Mouse (Mus musculus): Measurements from ENCODE around the gene Rhbdf1. TPM values are rescaled to one million over a fixed set of nuclear protein-coding genes. Genes with fewer than 3 reads are reported as not detected.

Rhbdf1 gene
- polyA plus RNA-seq, 1 experiment = 40.6 TPM

DNA sequence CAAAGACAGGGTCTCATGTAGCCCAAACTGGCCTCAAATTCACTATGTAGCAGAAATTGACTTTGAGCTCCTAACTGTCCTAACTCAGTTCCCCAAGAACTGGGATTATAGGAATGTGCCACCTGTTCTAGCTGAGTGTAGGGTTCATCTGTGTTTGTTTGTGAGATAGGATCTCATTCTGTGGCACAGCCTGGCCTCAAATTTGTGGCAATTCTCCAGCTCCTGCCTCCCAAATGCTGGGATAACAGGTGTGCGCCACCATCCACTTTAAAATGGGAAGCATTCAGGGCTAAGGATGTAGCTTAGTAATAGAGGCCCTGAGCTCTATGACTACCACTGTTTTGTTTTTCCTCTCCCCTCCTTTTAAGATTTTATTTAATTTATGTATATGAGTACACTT, 31.0 kb upstream of the Rhbdf1 start:
- TF ChIP-seq MYOG (IDR thresholded peaks at IDR 0.05; ENCODE audit: control insufficient read depth, extremely low read depth, insufficient read length) = no peak
- peak; percentile 78 for TF ChIP-seq MYOD1 (IDR thresholded peaks at IDR 0.05; ENCODE audit: control insufficient read depth, insufficient read length, low read depth)
- Histone ChIP-seq H3K4me3 (ENCODE audit: insufficient read depth, poor library complexity, severe bottlenecking) (no peak overlapping the region), H3ac (ENCODE audit: control insufficient read depth, insufficient read length, low read depth) (no peak overlapping the region), H3K79me3 (ENCODE audit: low read depth) (no peaks in the 10 kb centered on the region), H3K36me3 (ENCODE audit: control insufficient read depth, insufficient read depth) (peaks cover 50% of the 10 kb centered on the region), H3K27me3 (ENCODE audit: control insufficient read depth, insufficient read depth, insufficient read length) (no peaks in the 10 kb centered on the region), H3K79me2 (ENCODE audit: control insufficient read depth, insufficient read depth) (peaks cover 17% of the 10 kb centered on the region)

GRCm38 (mm10) chr11:32250880-32251763, 29.0 kb upstream of the Rhbdf1 start:
- Histone ChIP-seq H3K27me3 (ENCODE audit: control insufficient read depth, insufficient read depth, insufficient read length) (no peaks in the 10 kb centered on the region), H3K79me2 (ENCODE audit: control insufficient read depth, insufficient read depth) (peaks cover 17% of the 10 kb centered on the region), H3K36me3 (ENCODE audit: control insufficient read depth, insufficient read depth) (peaks cover 70% of the 10 kb centered on the region), H3ac (ENCODE audit: control insufficient read depth, insufficient read length, low read depth) (peak overlapping the region; percentile 54), H3K79me3 (ENCODE audit: low read depth) (no peaks in the 10 kb centered on the region), H3K4me3 (ENCODE audit: insufficient read depth, poor library complexity, severe bottlenecking) (no peak overlapping the region)
- TF ChIP-seq USF1 (IDR thresholded peaks at IDR 0.05; ENCODE audit: low read depth) = no peak
- no peak for TF ChIP-seq CTCF (IDR thresholded peaks at IDR 0.05; ENCODE audit: control insufficient read depth, insufficient read depth, insufficient read length)
- TF ChIP-seq MYOD1 (IDR thresholded peaks at IDR 0.05; ENCODE audit: control insufficient read depth, insufficient read length, low read depth) = peak; percentile 93
- no peak for TF ChIP-seq MYOG (IDR thresholded peaks at IDR 0.05; ENCODE audit: control insufficient read depth, extremely low read depth, insufficient read length)
- TF ChIP-seq FOSL1 (IDR thresholded peaks at IDR 0.05; ENCODE audit: insufficient read depth, low read length, poor library complexity, severe bottlenecking) = peak; percentile 49
- no peak for TF ChIP-seq CEBPB (IDR thresholded peaks at IDR 0.05; ENCODE audit: low read depth)
- no peak for TF ChIP-seq MAX (IDR thresholded peaks at IDR 0.05)

- TF ChIP-seq MYOD1 (IDR thresholded peaks at IDR 0.05; ENCODE audit: control insufficient read depth, insufficient read length, low read depth) (no peak), CEBPB (IDR thresholded peaks at IDR 0.05; ENCODE audit: low read depth) (no peak), FOSL1 (IDR thresholded peaks at IDR 0.05; ENCODE audit: insufficient read depth, low read length, poor library complexity, severe bottlenecking) (no peak)
- H3ac ChIP-seq (ENCODE audit: control insufficient read depth, insufficient read length, low read depth) = no peak overlapping the region
- no peaks in the 10 kb centered on the region for H3K79me3 ChIP-seq (ENCODE audit: low read depth)
- no peaks in the 10 kb centered on the region for H3K27me3 ChIP-seq (ENCODE audit: control insufficient read depth, insufficient read depth, insufficient read length)
- no peak overlapping the region for H3K4me3 ChIP-seq (ENCODE audit: insufficient read depth, poor library complexity, severe bottlenecking)
- peaks cover 10% of the 10 kb centered on the region for H3K79me2 ChIP-seq (ENCODE audit: control insufficient read depth, insufficient read depth)
- peaks cover 75% of the 10 kb centered on the region for H3K36me3 ChIP-seq (ENCODE audit: control insufficient read depth, insufficient read depth)
Measured at GRCm38 (mm10) chr11:32248350-32248749, 26.2 kb upstream of the Rhbdf1 start.

- Histone ChIP-seq H3K4me3 (ENCODE audit: insufficient read depth, poor library complexity, severe bottlenecking) (no peak overlapping the region), H3K79me3 (ENCODE audit: low read depth) (no peaks in the 10 kb centered on the region), H3K27me3 (ENCODE audit: control insufficient read depth, insufficient read depth, insufficient read length) (no peaks in the 10 kb centered on the region), H3K36me3 (ENCODE audit: control insufficient read depth, insufficient read depth) (peaks cover 73% of the 10 kb centered on the region), H3ac (ENCODE audit: control insufficient read depth, insufficient read length, low read depth) (no peak overlapping the region), H3K79me2 (ENCODE audit: control insufficient read depth, insufficient read depth) (peaks cover 10% of the 10 kb centered on the region)
- TF ChIP-seq CTCF (IDR thresholded peaks at IDR 0.05; ENCODE audit: control insufficient read depth, insufficient read depth, insufficient read length) (peak; percentile 16), FOSL1 (IDR thresholded peaks at IDR 0.05; ENCODE audit: insufficient read depth, low read length, poor library complexity, severe bottlenecking) (no peak)
Measured at GRCm38 (mm10) chr11:32247068-32247467, 25.0 kb upstream of the Rhbdf1 start.

DNA sequence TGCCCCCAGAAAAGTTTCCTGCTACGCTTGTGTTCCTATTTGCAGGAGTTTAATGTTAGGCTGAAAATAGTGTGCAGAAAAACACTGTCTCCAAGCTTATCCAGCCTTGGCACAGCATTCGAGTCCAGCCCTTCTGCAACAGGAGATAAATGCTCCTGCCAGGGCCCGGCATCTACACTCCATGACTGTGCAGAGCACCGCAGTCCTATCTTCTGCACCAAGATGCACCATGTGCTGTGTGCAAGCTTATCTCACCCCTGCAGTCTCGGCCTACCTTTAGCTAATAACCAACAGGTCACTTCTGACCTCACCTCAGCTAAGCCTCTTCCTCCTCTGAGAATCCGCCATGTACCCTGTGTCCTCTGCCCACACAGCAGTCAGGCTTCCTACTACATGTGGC, 23.5 kb upstream of the Rhbdf1 start:
- H3K4me3 ChIP-seq (ENCODE audit: insufficient read depth, poor library complexity, severe bottlenecking) = no peak overlapping the region
- H3K27me3 ChIP-seq (ENCODE audit: control insufficient read depth, insufficient read depth, insufficient read length) = no peaks in the 10 kb centered on the region
- H3ac ChIP-seq (ENCODE audit: control insufficient read depth, insufficient read length, low read depth) = no peak overlapping the region
- TF ChIP-seq USF1 (IDR thresholded peaks at IDR 0.05; ENCODE audit: low read depth) = no peak
- TF ChIP-seq CEBPB (IDR thresholded peaks at IDR 0.05; ENCODE audit: low read depth) = no peak
- TF ChIP-seq MYOG (IDR thresholded peaks at IDR 0.05; ENCODE audit: control insufficient read depth, extremely low read depth, insufficient read length) = no peak
- no peak for TF ChIP-seq CTCF (IDR thresholded peaks at IDR 0.05; ENCODE audit: control insufficient read depth, insufficient read depth, insufficient read length)
- TF ChIP-seq MAX (IDR thresholded peaks at IDR 0.05) = no peak
- TF ChIP-seq MYOD1 (IDR thresholded peaks at IDR 0.05; ENCODE audit: control insufficient read depth, insufficient read length, low read depth) = no peak
- no peak for TF ChIP-seq FOSL1 (IDR thresholded peaks at IDR 0.05; ENCODE audit: insufficient read depth, low read length, poor library complexity, severe bottlenecking)
- H3K79me3 ChIP-seq (ENCODE audit: low read depth) = no peaks in the 10 kb centered on the region
- peaks cover 10% of the 10 kb centered on the region for H3K79me2 ChIP-seq (ENCODE audit: control insufficient read depth, insufficient read depth)
- peaks cover 77% of the 10 kb centered on the region for H3K36me3 ChIP-seq (ENCODE audit: control insufficient read depth, insufficient read depth)

DNA sequence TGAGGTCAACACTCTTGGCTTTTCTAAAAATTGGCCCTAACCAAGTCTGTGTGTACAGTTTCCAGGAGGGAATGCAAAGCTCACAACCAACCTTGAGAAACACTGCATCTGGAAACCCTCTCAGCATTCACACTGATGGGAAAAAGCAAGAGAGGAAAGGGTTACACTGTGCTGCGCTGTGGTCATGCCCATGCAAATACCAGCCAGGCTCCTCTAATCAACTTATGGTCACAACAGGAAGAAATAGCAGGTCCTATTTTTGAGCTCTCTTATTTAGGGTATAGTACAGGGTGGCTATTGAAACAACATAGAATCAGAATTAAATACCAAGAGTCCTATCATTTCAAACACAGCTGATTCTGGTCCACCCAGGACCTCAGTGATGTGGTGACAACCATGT, 22.5 kb upstream of the Rhbdf1 start:
- Histone ChIP-seq H3K79me2 (ENCODE audit: control insufficient read depth, insufficient read depth) (peaks cover 2% of the 10 kb centered on the region), H3K79me3 (ENCODE audit: low read depth) (no peaks in the 10 kb centered on the region), H3K4me3 (ENCODE audit: insufficient read depth, poor library complexity, severe bottlenecking) (no peak overlapping the region), H3ac (ENCODE audit: control insufficient read depth, insufficient read length, low read depth) (no peak overlapping the region), H3K27me3 (ENCODE audit: control insufficient read depth, insufficient read depth, insufficient read length) (no peaks in the 10 kb centered on the region), H3K36me3 (ENCODE audit: control insufficient read depth, insufficient read depth) (peaks cover 69% of the 10 kb centered on the region)
- TF ChIP-seq CTCF (IDR thresholded peaks at IDR 0.05; ENCODE audit: control insufficient read depth, insufficient read depth, insufficient read length) (no peak), MYOD1 (IDR thresholded peaks at IDR 0.05; ENCODE audit: control insufficient read depth, insufficient read length, low read depth) (no peak), FOSL1 (IDR thresholded peaks at IDR 0.05; ENCODE audit: insufficient read depth, low read length, poor library complexity, severe bottlenecking) (no peak), USF1 (IDR thresholded peaks at IDR 0.05; ENCODE audit: low read depth) (no peak), MAX (IDR thresholded peaks at IDR 0.05) (no peak), CEBPB (IDR thresholded peaks at IDR 0.05; ENCODE audit: low read depth) (no peak), MYOG (IDR thresholded peaks at IDR 0.05; ENCODE audit: control insufficient read depth, extremely low read depth, insufficient read length) (no peak)
